Mouse (Mus musculus): Measurements from ENCODE around the gene Ddx31.
A peak's percentile ranks its signal among the peaks of the same experiment; 100 is the strongest.

Ddx31 gene

GRCm38 (mm10) chr2:28911331-28912038 is 71.3 kb downstream of the Ddx31 start:
- DNase-seq (ENCODE audit: low spot score) = no peak

GRCm38 (mm10) chr2:28912039-28912700 is 72.0 kb downstream of the Ddx31 start:
- no peak for DNase-seq (ENCODE audit: low spot score)

- no peak for DNase-seq (ENCODE audit: low spot score)
Observed at GRCm38 (mm10) chr2:28912961-28913360, 72.8 kb downstream of the Ddx31 start.

GRCm38 (mm10) chr2:28914121-28914520 is 73.9 kb downstream of the Ddx31 start:
- DNase-seq (ENCODE audit: low spot score) = no peak

DNA sequence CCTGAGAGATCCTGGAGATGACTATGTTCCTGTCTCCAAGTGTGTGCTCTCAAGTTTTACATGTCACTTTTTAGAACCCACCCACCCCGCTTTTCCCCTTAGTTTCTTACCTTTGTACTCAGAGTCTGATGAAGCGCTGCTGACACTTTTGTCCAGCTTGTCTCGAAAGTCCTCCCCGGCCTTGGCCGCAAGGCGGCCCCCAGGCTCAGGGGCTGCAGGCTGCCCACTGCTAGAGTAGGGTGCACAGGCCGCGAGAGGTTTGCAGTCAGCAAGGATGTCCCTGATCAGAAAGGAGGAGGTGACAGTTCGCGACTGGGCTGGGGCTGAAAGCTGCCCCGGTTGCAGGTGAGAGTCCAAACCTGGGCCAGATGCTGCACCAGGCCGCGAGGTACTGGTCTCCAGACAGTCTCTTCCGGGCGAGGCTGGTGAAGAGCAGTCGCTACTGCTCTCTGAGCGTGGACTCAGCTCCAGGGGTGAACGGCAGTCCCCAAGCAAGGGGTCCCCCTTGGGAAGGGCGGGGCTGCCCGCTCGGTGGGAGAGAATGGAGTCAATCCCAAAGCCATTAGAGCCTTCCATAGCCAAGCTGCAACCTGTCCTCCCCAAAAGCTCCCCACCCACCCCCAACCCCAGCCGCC is 75.0 kb downstream of the Ddx31 start:
- DNase-seq (ENCODE audit: low spot score) = no peak

DNA sequence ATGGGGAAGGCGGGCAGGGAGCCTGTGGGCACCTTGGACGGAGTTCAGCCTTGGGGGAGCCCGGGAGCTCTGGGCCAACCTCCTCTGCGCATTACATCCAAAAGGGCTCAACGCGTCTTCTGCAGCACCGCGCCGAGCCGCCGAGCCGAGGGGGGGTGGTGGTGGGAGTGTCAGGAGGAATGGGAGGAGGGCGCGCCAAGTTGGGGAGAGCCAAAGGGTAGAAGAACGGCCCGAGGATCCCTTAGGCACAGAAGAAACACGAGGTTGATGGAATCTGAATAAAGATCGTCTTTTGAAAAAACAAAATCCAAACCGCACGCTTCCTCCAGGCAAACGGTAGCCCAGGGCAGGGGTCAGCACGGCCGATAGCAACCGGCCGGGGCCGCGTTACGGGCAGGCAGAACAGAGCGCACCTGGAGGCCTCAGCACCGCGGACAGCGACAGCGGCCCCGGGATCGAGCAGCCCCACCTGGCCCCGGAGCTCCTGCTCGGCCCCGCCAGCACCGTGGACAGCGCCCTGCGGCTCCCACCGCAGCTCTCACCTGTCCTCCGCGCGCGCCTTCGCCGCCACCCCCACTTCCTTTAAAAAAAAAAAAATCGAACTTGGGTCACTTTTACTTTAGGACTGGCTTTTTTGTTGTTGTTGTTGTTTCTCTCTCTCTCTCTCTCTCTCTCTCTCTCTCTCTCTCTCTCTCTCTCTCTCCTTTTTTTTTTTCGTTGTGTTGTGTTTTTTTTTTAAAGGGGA is 75.7 kb downstream of the Ddx31 start:
- peak; percentile 86 for DNase-seq (ENCODE audit: low spot score)

DNA sequence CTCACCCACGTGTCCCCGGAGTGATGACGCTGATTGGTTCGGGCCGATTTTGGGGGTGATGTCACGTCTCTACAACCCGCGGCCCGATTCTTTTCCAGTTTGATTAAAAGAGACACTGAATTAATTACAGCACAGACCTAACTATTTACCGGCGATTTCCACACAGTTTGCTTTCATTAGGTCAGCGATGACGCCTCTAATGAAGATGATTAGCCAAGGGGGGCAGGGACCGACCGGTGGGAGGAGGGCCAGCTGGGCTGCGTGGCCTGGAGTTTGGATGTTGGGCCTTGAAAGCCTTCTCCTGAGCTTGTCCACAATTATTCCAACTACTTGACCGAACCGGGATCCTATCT is 76.3 kb downstream of the Ddx31 start, which contains the start of gene Barhl1:
Barhl1 (minus strand) TSS at position 156 of the 353 bp plus-strand sequence.
- no peak for DNase-seq (ENCODE audit: low spot score)

DNA sequence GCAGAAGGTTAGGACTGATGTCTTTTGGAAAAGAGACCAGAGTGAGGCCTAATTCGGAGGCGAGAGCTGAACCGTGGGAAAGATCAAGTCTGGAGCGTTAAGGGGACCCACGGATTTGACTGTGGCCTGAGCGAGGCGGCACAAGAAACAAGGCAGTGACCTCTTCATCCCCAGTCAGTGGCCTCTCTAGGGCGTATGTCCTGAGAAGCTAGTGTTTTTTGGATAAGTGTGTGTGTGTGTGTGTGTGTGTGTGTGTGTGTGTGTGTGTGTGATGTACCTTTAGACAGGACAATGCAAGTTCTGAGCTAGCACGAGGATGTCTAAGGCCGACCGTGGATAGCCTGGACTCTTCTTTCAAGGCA is 76.9 kb downstream of the Ddx31 start:
- DNase-seq (ENCODE audit: low spot score) = no peak

DNA sequence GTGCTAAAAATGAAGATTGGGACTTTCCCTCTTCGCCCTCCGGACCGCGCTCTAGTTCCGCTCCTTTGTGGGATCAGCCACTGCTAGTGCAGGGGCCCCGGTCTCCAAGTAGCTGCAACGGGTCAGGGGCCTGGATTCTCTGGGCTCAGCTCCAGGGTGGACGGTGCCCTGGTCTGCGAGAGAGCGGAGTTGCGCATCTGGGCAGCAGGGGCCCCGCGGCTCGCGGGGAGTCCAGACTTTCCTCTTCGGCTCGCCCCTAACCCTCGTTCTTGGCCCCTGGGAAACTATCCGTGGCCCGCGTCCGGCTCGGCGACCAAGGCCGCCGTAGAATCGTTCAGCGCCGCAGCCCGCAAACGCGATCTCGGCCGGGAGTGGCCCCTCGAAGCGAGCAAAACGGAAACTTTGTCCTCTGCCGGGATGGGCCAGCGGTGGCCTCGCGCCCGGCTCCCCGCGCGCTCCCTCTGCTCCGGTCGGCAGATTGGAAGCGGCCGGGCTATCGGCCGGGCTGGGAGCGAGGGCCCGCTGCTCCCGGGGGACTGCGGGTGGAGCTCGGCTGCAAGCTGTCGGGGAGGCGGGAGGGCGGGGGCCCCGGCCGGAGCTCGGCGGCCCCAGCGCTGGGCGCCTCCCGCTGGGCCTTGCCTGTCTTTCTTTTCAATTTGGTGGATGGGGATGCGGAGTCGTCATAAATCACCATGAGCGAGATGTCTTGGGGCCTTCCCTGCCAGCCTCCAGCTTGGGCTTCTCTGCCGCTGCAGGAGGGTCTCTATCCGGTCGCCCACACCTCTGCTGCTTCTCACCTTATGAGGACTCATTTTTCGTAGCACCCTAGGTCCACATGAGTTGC is 77.5 kb downstream of the Ddx31 start:
- DNase-seq (ENCODE audit: low spot score) = no peak

DNA sequence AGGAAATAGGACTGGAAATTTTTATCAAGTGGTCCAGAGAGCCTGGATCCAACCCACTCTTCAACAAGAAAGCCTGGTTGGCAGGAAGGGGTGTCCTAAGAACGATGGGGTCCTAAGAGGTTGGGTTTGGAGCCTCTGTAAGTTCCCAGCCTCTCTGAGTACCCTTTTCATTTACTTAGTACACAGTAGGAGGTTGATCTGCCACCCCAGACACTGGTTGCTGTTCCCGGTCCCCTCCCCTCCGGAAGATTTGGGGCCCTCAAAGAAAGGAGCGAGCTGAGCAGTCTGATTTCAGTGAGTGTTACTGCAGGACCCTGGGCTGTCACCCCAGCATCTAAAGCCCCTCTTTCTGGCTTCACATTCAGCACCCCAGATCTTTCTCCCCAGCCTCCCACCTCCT is 78.8 kb downstream of the Ddx31 start:
- DNase-seq (ENCODE audit: low spot score) = no peak

DNA sequence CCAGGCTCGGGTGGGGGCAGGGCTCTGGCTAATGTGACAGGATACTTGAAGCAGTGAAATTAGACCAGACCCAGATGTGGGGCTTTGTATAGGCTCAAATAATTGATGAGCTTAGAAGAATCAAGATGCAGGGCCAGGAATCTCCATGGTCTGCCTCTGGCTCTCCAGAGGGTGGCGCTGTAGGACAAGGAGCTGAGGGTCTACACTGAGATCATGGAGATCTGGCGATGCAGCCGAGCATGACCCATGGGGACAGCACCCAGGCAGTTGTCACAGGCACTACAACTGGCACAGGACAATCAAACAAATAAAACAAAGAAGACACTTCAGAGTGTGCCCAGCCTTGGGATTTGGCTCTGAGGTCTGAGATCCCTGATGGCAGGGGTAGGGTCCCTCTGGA is 83.7 kb downstream of the Ddx31 start:
- DNase-seq (ENCODE audit: low spot score) = peak; percentile 93

- DNase-seq (ENCODE audit: low spot score) = no peak
Observed at GRCm38 (mm10) chr2:28930571-28930970, 90.4 kb downstream of the Ddx31 start.

- no peak for DNase-seq (ENCODE audit: low spot score)
Observed at GRCm38 (mm10) chr2:28938997-28939396, 98.8 kb downstream of the Ddx31 start.

GRCm38 (mm10) chr2:28943666-28944516 is 103.7 kb downstream of the Ddx31 start:
- DNase-seq (ENCODE audit: low spot score) = no peak

DNA sequence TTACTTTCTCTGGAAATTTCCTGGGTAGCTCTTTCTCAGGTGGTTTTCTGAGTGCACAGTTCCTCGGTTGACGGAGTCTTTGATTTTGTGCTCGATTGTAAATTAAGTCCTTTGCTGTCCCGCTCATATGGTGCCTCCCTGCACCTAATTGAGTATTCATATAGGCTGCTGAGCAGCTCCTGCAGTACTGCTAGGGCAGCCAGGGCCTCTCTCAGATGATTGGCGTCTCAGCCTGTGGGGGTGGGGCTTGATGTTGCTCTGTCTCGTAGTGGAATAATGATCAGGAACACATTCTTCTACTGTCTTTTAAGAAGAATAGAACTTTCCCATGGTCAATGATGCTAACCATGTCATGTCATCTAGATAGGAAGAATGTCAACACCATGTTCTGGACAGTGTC is 105.2 kb downstream of the Ddx31 start:
- DNase-seq (ENCODE audit: low spot score) = no peak

DNA sequence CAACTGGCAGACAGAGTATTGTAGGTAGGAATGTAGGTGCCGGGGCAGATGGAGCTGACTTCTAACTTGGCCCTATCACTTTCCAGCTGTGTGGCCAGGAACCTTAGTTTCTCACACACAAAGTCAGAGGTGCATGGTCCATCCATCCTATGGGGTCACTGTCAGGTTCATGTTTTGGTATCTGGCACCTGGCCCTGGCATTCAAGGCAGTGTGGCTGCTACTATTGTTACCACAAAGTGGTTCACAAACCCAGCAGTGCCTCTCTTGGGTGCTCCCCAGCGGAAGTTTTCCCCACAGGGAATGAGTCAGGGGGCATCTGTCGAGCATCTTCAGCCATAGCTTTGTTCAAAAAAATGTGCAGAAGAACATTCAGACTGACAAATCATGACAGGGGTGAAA is 106.1 kb downstream of the Ddx31 start:
- no peak for DNase-seq (ENCODE audit: low spot score)

GRCm38 (mm10) chr2:28952981-28953380 is 112.8 kb downstream of the Ddx31 start:
- DNase-seq (ENCODE audit: low spot score) = no peak

DNA sequence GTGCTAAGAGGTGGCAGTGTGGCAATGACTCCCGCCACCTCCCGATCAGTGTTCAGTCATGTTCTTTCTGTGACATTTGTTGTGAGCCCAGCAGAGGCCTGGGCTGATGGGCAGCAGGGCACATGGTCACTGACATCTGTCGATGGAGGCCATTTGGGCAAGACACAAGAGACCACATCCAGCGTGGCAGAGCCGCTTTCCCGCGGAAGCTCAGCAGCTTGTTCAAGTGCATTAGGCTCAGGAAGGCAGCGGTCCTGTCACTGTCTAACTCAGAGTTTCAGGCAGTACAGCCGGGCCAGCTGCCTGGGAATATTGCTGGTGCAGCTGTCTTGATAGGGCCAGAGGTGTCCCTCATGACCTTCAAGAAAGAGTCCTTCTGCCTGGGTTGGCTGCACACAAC is 114.4 kb downstream of the Ddx31 start:
- DNase-seq (ENCODE audit: low spot score) = no peak
